Mouse (Mus musculus) forebrain, postnatal 0 days (tissue): ENCODE results near the gene Vwa8. TPM values are rescaled to one million over a fixed set of nuclear protein-coding genes. Genes with fewer than 3 reads are reported as not detected.

Experiments
- ATAC-seq: fragments of 200-750 bp; cut with Nextera tagmentation; 2 replicates; pipeline ENCODE4 v1.8.0; 2017; ENCODE audit warnings: mild to moderate bottlenecking, moderate library complexity
- DNase-seq: peaks from one replicate; pipeline ENCODE4 v3.0.0-alpha.2; 2015
- H3K27ac ChIP-seq: fragments of 300-500 bp; sonication (generic); 2 replicates; pipeline ENCODE4 v1.5.1; 2014; ENCODE audit warnings: low read depth, mild to moderate bottlenecking, antibody characterized with exemption, low read length, moderate library complexity, mixed read lengths
- H3K27me3 ChIP-seq: fragments of 300-500 bp; sonication (generic); 2 replicates; pipeline ENCODE4 v1.6.1; 2014; ENCODE audit warnings: mild to moderate bottlenecking, low read length, mixed read lengths; ENCODE audit not compliant: insufficient read depth
- H3K36me3 ChIP-seq: fragments of 300-500 bp; sonication (generic); 2 replicates; pipeline ENCODE4 v1.6.1; 2014; ENCODE audit warnings: mild to moderate bottlenecking, moderate library complexity; ENCODE audit not compliant: insufficient read depth
- H3K4me1 ChIP-seq: fragments of 300-500 bp; sonication (generic); 2 replicates; pipeline ENCODE4 v1.6.1; 2014; ENCODE audit warnings: antibody characterized with exemption; ENCODE audit not compliant: insufficient read depth
- H3K4me2 ChIP-seq: fragments of 300-500 bp; sonication (generic); 2 replicates; pipeline ENCODE4 v1.6.1; 2014; ENCODE audit warnings: low read depth, mild to moderate bottlenecking, moderate library complexity
- H3K4me3 ChIP-seq: fragments of 300-500 bp; sonication (generic); 2 replicates; pipeline ENCODE4 v1.5.1; 2014; ENCODE audit warnings: low read depth, low read length, mixed read lengths
- H3K9ac ChIP-seq: fragments of 300-500 bp; sonication (generic); 2 replicates; pipeline ENCODE4 v1.6.1; 2014; ENCODE audit warnings: mild to moderate bottlenecking
- H3K9me3 ChIP-seq: fragments of 300-500 bp; sonication (generic); 2 replicates; pipeline ENCODE4 v1.6.1; 2016; ENCODE audit warnings: low read length
- CTCF ChIP-seq: sonication (generic); IDR thresholded peaks from 2 replicates; pipeline ENCODE4 v1.5.1; 2016; ENCODE audit warnings: antibody characterized with exemption, control low read depth, low read depth
- WGBS: fragments of 180-500 bp; shearing (Covaris S2); extraction: QIAGEN DNeasy Blood & Tissue Kit; methylation state at CpG from one replicate; pipeline ENCODE4 v1.1.7; 2014; 5-methylcytosine and 5-hydroxymethylcytosine counted together
- polyA plus RNA-seq: library from polyadenylated mRNA; unstranded; fragments of >200 nt; fragmentation: Nextera tagmentation; extraction: Ambion mirVana; gene quantifications from 2 replicates; pipeline ENCODE4 v1.2.1, GENCODE M21; 2015
- total RNA-seq: library from RNA; depleted of rRNA; stranded (reverse); fragments of >200 nt; gene quantifications from 2 replicates; pipeline ENCODE4 v1.2.3, GENCODE M21; 2014

The Vwa8 gene
- total and polyA plus RNA-seq, 2 experiments from 2014 or later = 5.1 to 13.9 TPM

GRCm38 (mm10) chr14:79227955-79228354 lies 379.1 kb downstream of the Vwa8 start:
- H3K27me3 ChIP-seq = no peaks in the 10 kb centered on the region
- no peak overlapping the region for H3K4me2 ChIP-seq

DNA sequence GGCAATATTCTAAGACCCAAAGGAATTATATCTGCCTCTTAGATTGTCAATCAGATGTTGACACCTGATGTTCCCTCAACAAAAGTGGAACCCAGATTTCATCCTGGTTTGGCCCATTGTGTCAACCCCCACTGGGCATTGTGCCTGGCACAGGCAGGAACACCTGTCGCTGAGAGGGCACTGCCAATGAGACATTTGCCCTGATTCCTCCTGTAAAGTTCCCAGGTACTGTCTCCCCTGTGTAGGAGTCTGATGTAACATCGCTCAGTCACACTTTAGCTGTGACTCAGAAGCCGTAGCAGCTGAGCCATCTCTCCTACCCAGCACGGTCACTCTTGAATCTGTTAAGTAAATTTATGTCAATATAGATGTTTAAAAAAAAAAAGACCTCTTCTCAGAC lies 382.8 kb downstream of the Vwa8 start:
- Histone ChIP-seq H3K27ac (no peak overlapping the region), H3K9ac (no peak overlapping the region), H3K27me3 (no peaks in the 10 kb centered on the region), H3K9me3 (no peaks in the 10 kb centered on the region), H3K4me2 (no peak overlapping the region), H3K4me1 (no peaks in the 10 kb centered on the region), H3K36me3 (no peaks in the 10 kb centered on the region), H3K4me3 (no peak overlapping the region)
- ATAC-seq (no peak), DNase-seq (no peak)
- no peak for TF ChIP-seq CTCF
- WGBS = 90% methylated on average over 4 of the region's 4 CpGs

More at GRCm38 (mm10) chr14:79227955-79228354, 379.1 kb downstream of the Vwa8 start:
- H3K27ac ChIP-seq = no peak overlapping the region
- 92% methylated on average over 4 of the region's 4 CpGs for WGBS
- H3K36me3 ChIP-seq = no peaks in the 10 kb centered on the region
- H3K4me3 ChIP-seq = no peak overlapping the region
- DNase-seq = no peak
- TF ChIP-seq CTCF = no peak
- no peaks in the 10 kb centered on the region for H3K9me3 ChIP-seq
- H3K9ac ChIP-seq = no peak overlapping the region
- H3K4me1 ChIP-seq = no peaks in the 10 kb centered on the region
- ATAC-seq = no peak

DNA sequence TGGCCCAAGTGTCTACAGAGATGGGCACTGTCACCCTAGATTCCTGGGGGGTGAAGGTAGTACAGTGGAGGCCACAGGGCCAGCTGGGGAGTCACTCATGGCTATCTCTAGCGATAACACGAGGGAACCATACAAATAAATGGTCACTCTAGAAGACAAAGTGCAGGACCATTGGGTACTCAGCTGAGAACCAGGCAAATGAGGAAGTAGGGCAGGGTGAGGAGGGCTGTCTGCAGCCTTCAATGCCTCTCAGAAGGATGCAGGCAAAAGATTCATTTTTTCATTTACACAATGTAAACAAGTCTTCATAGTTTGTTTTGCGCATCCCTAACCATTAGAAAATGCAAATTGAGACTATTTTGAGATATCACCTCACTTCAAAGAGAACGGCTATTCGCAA lies 384.8 kb downstream of the Vwa8 start:
- Histone ChIP-seq H3K27ac (no peak overlapping the region), H3K4me2 (no peak overlapping the region), H3K36me3 (no peaks in the 10 kb centered on the region), H3K4me3 (no peak overlapping the region), H3K9me3 (no peaks in the 10 kb centered on the region), H3K9ac (no peak overlapping the region), H3K4me1 (no peaks in the 10 kb centered on the region), H3K27me3 (no peaks in the 10 kb centered on the region)
- ATAC-seq = no peak
- 92% methylated on average over 5 of the region's 5 CpGs for WGBS
- no peak for TF ChIP-seq CTCF
- no peak for DNase-seq

DNA sequence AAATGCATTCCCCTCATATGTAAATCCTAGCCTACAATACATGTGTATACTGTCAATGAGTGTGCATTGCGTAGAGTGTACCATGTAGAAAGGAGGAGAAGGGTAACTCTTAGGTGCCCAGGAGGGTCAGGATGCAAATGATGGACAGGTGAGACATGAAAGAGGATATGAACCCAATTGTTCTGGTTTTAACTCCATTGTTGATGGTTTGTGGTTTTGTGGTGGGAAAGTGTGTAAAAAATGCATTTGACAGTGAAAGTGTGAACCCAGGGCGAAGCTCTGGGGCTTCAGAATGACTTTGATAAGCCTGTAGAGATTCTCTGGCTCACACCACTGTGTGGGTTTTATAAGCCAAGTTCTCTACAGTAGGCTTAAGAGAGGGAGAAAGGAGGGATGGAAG lies 385.7 kb downstream of the Vwa8 start:
- no peaks in the 10 kb centered on the region for H3K9me3 ChIP-seq
- H3K4me1 ChIP-seq = no peaks in the 10 kb centered on the region
- WGBS = 93% methylated on average over 2 of the region's 2 CpGs
- no peak overlapping the region for H3K4me2 ChIP-seq
- H3K4me3 ChIP-seq = no peak overlapping the region
- DNase-seq = no peak
- no peak for TF ChIP-seq CTCF
- H3K27ac ChIP-seq = no peak overlapping the region
- no peaks in the 10 kb centered on the region for H3K27me3 ChIP-seq
- no peaks in the 10 kb centered on the region for H3K36me3 ChIP-seq
- no peak for ATAC-seq
- no peak overlapping the region for H3K9ac ChIP-seq

DNA sequence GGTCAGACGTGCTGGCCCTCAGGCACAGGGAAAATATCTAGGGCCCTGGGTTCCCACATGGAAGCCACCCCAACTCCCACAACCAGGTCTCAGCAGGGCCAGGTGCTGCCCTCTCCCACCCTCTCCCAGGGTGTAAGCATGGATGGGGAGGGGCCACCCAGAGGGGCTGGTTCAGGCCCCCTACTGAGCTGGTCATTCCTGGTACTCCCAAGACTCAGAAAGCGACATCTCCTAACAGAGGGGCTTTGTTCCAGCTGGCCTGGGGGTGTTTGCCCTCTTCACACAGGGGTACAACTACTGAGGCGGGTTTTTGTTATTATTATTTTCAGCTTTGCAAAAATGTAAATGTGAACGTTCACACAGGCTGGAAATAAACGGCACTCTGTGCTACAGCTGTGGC lies 386.3 kb downstream of the Vwa8 start:
- Histone ChIP-seq H3K27me3 (no peaks in the 10 kb centered on the region), H3K4me1 (no peaks in the 10 kb centered on the region), H3K4me3 (no peak overlapping the region), H3K9ac (no peak overlapping the region), H3K9me3 (no peaks in the 10 kb centered on the region), H3K27ac (no peak overlapping the region), H3K36me3 (no peaks in the 10 kb centered on the region), H3K4me2 (no peak overlapping the region)
- TF ChIP-seq CTCF = no peak
- WGBS = 53% methylated on average over 5 of the region's 5 CpGs
- DNase-seq = no peak
- ATAC-seq = no peak

DNA sequence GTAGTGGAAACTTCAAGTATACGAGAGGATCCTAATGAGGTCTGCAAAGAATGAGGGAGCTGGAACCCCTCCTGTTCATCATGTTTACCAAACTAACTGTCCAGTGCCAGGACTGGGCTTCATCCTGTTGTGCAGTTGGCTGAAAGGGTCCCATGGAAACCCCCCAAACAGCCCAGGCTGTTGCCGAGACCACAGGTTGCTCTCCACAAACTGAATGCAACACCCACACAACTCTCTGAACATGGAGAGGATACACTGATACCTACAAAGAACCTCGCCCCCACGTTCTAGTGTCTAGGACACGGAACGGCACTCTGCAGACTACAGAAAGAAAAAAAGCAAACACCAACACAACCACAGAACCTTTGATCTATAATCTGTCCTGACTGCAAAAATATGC lies 387.4 kb downstream of the Vwa8 start:
- Histone ChIP-seq H3K9ac (no peak overlapping the region), H3K9me3 (no peaks in the 10 kb centered on the region), H3K27ac (no peak overlapping the region), H3K36me3 (no peaks in the 10 kb centered on the region), H3K4me2 (no peak overlapping the region), H3K4me1 (no peaks in the 10 kb centered on the region), H3K4me3 (no peak overlapping the region), H3K27me3 (no peaks in the 10 kb centered on the region)
- no peak for TF ChIP-seq CTCF
- no peak for DNase-seq
- peak; percentile 65 for ATAC-seq
- 69% methylated on average over 6 of the region's 6 CpGs for WGBS

- ATAC-seq (peak; percentile 37; the same call in 1 of the 2 replicates), DNase-seq (no peak)
- Histone ChIP-seq H3K36me3 (no peaks in the 10 kb centered on the region), H3K27me3 (no peaks in the 10 kb centered on the region), H3K9ac (no peak overlapping the region), H3K27ac (no peak overlapping the region), H3K4me2 (no peak overlapping the region), H3K4me3 (no peak overlapping the region), H3K9me3 (no peaks in the 10 kb centered on the region), H3K4me1 (no peaks in the 10 kb centered on the region; the same call in 1 of the 2 replicates)
- 89% methylated on average over 12 of the region's 12 CpGs for WGBS
- TF ChIP-seq CTCF = no peak
Measured at GRCm38 (mm10) chr14:79239402-79239801, 390.6 kb downstream of the Vwa8 start.
